28 mouse cellular contexts compared by ENCODE assay signal in genomic region chr12:81849629-81850028, GRCm38 (mm10). TPM values are rescaled to one million over a fixed set of nuclear protein-coding genes. Genes with fewer than 3 reads are reported as not detected.
DNase-seq lines count a peak whose midpoint lies in the region; ATAC-seq and TF ChIP-seq lines count a peak whose summit lies in the region.
"Had no signal": no experiment of that assay in that cellular context is flagged by ENCODE, and none has a peak within 500 bp of the region (broad histone marks: within the 10 kb centered on the region; RNA-seq: fewer than 3 reads in every experiment).

No protein-coding gene starts in this region.

- no peak for TF ChIP-seq CTCF in lung, postnatal 0 days (IDR thresholded peaks at IDR 0.05)

- 0 out of 2 replicates have a peak, but pooled peaks cover 2% of the 10 kb centered on the region for H3K27me3 ChIP-seq in embryonic facial prominence, embryonic 13.5 days
- peaks cover 23% of the 10 kb centered on the region for H3K27me3 ChIP-seq in embryonic facial prominence, embryonic 10.5 days (replicated peaks; ENCODE audit: low read depth, poor library complexity, severe bottlenecking)
- H3K27me3 ChIP-seq in midbrain, embryonic 11.5 days (ENCODE audit: control insufficient read depth, insufficient read depth, low read length), result no peaks in the 10 kb centered on the region; the same call in 1 of the 2 replicates
- H3K27me3 ChIP-seq in midbrain, embryonic 16.5 days (ENCODE audit: control insufficient read depth, insufficient read depth, low read depth, low read length), result no peaks in the 10 kb centered on the region
- no peaks in the 10 kb centered on the region for H3K27me3 ChIP-seq in lung, postnatal 0 days (replicated peaks; ENCODE audit: insufficient read depth, low read length)
- H3K27me3 ChIP-seq in stomach, embryonic 16.5 days (ENCODE audit: control insufficient read depth, insufficient read depth, low read length), result no peaks in the 10 kb centered on the region
- H3K27me3 ChIP-seq in liver, embryonic 11.5 days (replicated peaks; ENCODE audit: control insufficient read depth, insufficient read depth, low read length), result peaks cover 20% of the 10 kb centered on the region
- H3K27me3 ChIP-seq: forebrain, embryonic 15.5 days; heart, embryonic 15.5 days; neural tube, embryonic 13.5 days; Patski had no signal

- H3K9me3 ChIP-seq in embryonic facial prominence, embryonic 13.5 days, result no peaks in the 10 kb centered on the region
- H3K9me3 ChIP-seq in embryonic facial prominence, embryonic 10.5 days, result no peaks in the 10 kb centered on the region
- H3K9me3 ChIP-seq in midbrain, embryonic 11.5 days (ENCODE audit: control insufficient read depth, low read length), result no peaks in the 10 kb centered on the region
- H3K9me3 ChIP-seq in midbrain, embryonic 16.5 days (replicated peaks; ENCODE audit: control insufficient read depth, low read length, poor library complexity, severe bottlenecking), result no peaks in the 10 kb centered on the region
- no peaks in the 10 kb centered on the region for H3K9me3 ChIP-seq in lung, postnatal 0 days (ENCODE audit: low read length)
- H3K9me3 ChIP-seq in stomach, embryonic 16.5 days (replicated peaks; ENCODE audit: control insufficient read depth, low read length), result no peaks in the 10 kb centered on the region
- no peaks in the 10 kb centered on the region for H3K9me3 ChIP-seq in liver, embryonic 11.5 days (ENCODE audit: control insufficient read depth, low read length)
- H3K9me3 ChIP-seq: forebrain, embryonic 10.5 days; forebrain, embryonic 15.5 days; G1E; heart, embryonic 10.5 days; heart, embryonic 15.5 days; liver, embryonic 15.5 days; midbrain, embryonic 12.5 days; neural tube, embryonic 13.5 days had no signal

- 28% methylated on average over 8 of the region's 8 CpGs for WGBS in embryonic facial prominence, embryonic 13.5 days
- WGBS in embryonic facial prominence, embryonic 10.5 days, result 75% methylated on average over 8 of the region's 8 CpGs
- WGBS in midbrain, embryonic 11.5 days, result 68% methylated on average over 8 of the region's 8 CpGs
- 57% methylated on average over 8 of the region's 8 CpGs for WGBS in midbrain, embryonic 16.5 days
- WGBS in lung, postnatal 0 days, result 26% methylated on average over 8 of the region's 8 CpGs
- WGBS in stomach, embryonic 16.5 days, result 40% methylated on average over 8 of the region's 8 CpGs
- 66% methylated on average over 8 of the region's 8 CpGs for WGBS in liver, embryonic 11.5 days

- H3K9ac ChIP-seq in embryonic facial prominence, embryonic 13.5 days, result no peak overlapping the region
- H3K9ac ChIP-seq in midbrain, embryonic 11.5 days (ENCODE audit: low read length), result no peak overlapping the region
- H3K9ac ChIP-seq in midbrain, embryonic 16.5 days (ENCODE audit: low read depth, low read length), result no peak overlapping the region
- H3K9ac ChIP-seq in lung, postnatal 0 days (replicated peaks; ENCODE audit: low read depth), result no peak overlapping the region
- no peak overlapping the region for H3K9ac ChIP-seq in stomach, embryonic 16.5 days (ENCODE audit: low read length)
- H3K9ac ChIP-seq in liver, embryonic 11.5 days (ENCODE audit: low read depth, low read length), result no peak overlapping the region
- H3K9ac ChIP-seq: forebrain, embryonic 15.5 days; heart, embryonic 15.5 days; liver, embryonic 15.5 days; midbrain, embryonic 12.5 days; neural tube, embryonic 13.5 days had no signal

- H3K4me3 ChIP-seq in embryonic facial prominence, embryonic 13.5 days, result no peak overlapping the region
- H3K4me3 ChIP-seq in embryonic facial prominence, embryonic 10.5 days, result no peak overlapping the region
- H3K4me3 ChIP-seq in midbrain, embryonic 11.5 days (ENCODE audit: low read depth, low read length), result no peak overlapping the region
- H3K4me3 ChIP-seq in midbrain, embryonic 16.5 days (ENCODE audit: low read depth, low read length), result no peak overlapping the region
- no peak overlapping the region for H3K4me3 ChIP-seq in lung, postnatal 0 days (ENCODE audit: low read depth, low read length)
- H3K4me3 ChIP-seq in stomach, embryonic 16.5 days (replicated peaks; ENCODE audit: low read length), result no peak overlapping the region
- H3K4me3 ChIP-seq in liver, embryonic 11.5 days (ENCODE audit: low read depth, low read length), result no peak overlapping the region
- H3K4me3 ChIP-seq: forebrain, embryonic 10.5 days; forebrain, embryonic 15.5 days; heart, embryonic 10.5 days; heart, embryonic 15.5 days; liver, embryonic 15.5 days; midbrain, embryonic 12.5 days; neural tube, embryonic 13.5 days had no signal

- ATAC-seq in embryonic facial prominence, embryonic 13.5 days (ENCODE audit: insufficient number of reproducible peaks, insufficient read depth, low FRiP score, low TSS enrichment, low read depth), result no peak
- ATAC-seq in midbrain, embryonic 11.5 days (ENCODE audit: low FRiP score), result no peak
- no peak for ATAC-seq in midbrain, embryonic 16.5 days
- ATAC-seq in lung, postnatal 0 days, result peak; percentile 54
- no peak for ATAC-seq in stomach, embryonic 16.5 days (ENCODE audit: insufficient read depth, low FRiP score)
- ATAC-seq in liver, embryonic 11.5 days (replicated peaks; ENCODE audit: low FRiP score), result no peak
- ATAC-seq: forebrain, embryonic 15.5 days; hindbrain, embryonic 16.5 days; Patski had no signal

- no peak overlapping the region for H3K4me2 ChIP-seq in embryonic facial prominence, embryonic 13.5 days
- H3K4me2 ChIP-seq in midbrain, embryonic 11.5 days, result no peak overlapping the region
- H3K4me2 ChIP-seq in midbrain, embryonic 16.5 days (ENCODE audit: low read length), result no peak overlapping the region
- no peak overlapping the region for H3K4me2 ChIP-seq in lung, postnatal 0 days (replicated peaks; ENCODE audit: low read depth, low read length)
- no peak overlapping the region for H3K4me2 ChIP-seq in stomach, embryonic 16.5 days (ENCODE audit: low read depth, low read length)
- no peak overlapping the region for H3K4me2 ChIP-seq in liver, embryonic 11.5 days
- H3K4me2 ChIP-seq: forebrain, embryonic 15.5 days; heart, embryonic 15.5 days; liver, embryonic 15.5 days; midbrain, embryonic 12.5 days; neural tube, embryonic 13.5 days had no signal

- H3K36me3 ChIP-seq in embryonic facial prominence, embryonic 13.5 days, result no peaks in the 10 kb centered on the region
- H3K36me3 ChIP-seq in embryonic facial prominence, embryonic 10.5 days (replicated peaks), result no peaks in the 10 kb centered on the region
- H3K36me3 ChIP-seq in midbrain, embryonic 11.5 days (ENCODE audit: control insufficient read depth, insufficient read depth, low read length), result no peaks in the 10 kb centered on the region
- no peaks in the 10 kb centered on the region for H3K36me3 ChIP-seq in midbrain, embryonic 16.5 days (ENCODE audit: control insufficient read depth, insufficient read depth, low read length)
- no peaks in the 10 kb centered on the region for H3K36me3 ChIP-seq in lung, postnatal 0 days (ENCODE audit: insufficient read depth, low read length)
- no peaks in the 10 kb centered on the region for H3K36me3 ChIP-seq in stomach, embryonic 16.5 days (ENCODE audit: control insufficient read depth, insufficient read depth, low read length)
- no peaks in the 10 kb centered on the region for H3K36me3 ChIP-seq in liver, embryonic 11.5 days (ENCODE audit: control insufficient read depth, insufficient read depth, low read length)
- H3K36me3 ChIP-seq: forebrain, embryonic 10.5 days; forebrain, embryonic 15.5 days; G1E; heart, embryonic 10.5 days; heart, embryonic 15.5 days; liver, embryonic 15.5 days; midbrain, embryonic 12.5 days; neural tube, embryonic 13.5 days had no signal

- peaks cover 47% of the 10 kb centered on the region for H3K4me1 ChIP-seq in embryonic facial prominence, embryonic 13.5 days
- peaks cover 16% of the 10 kb centered on the region for H3K4me1 ChIP-seq in embryonic facial prominence, embryonic 10.5 days
- peaks cover 4% of the 10 kb centered on the region; the same call in 1 of the 2 replicates for H3K4me1 ChIP-seq in midbrain, embryonic 11.5 days (ENCODE audit: control insufficient read depth, insufficient read depth, low read length)
- H3K4me1 ChIP-seq in midbrain, embryonic 16.5 days (ENCODE audit: control insufficient read depth, insufficient read depth, low read length), result peaks cover 8% of the 10 kb centered on the region
- no peaks in the 10 kb centered on the region for H3K4me1 ChIP-seq in lung, postnatal 0 days (ENCODE audit: insufficient read depth, low read depth, low read length)
- H3K4me1 ChIP-seq in stomach, embryonic 16.5 days (ENCODE audit: control insufficient read depth, insufficient read depth, low read length), result peaks cover 17% of the 10 kb centered on the region; the same call in 1 of the 2 replicates
- H3K4me1 ChIP-seq in liver, embryonic 11.5 days (replicated peaks; ENCODE audit: control insufficient read depth, insufficient read depth, low read length), result peaks cover 4% of the 10 kb centered on the region; the same call in 1 of the 2 replicates
- H3K4me1 ChIP-seq: liver, embryonic 15.5 days had no signal

- peak overlapping the region; percentile 22 for H3K27ac ChIP-seq in embryonic facial prominence, embryonic 13.5 days
- no peak overlapping the region for H3K27ac ChIP-seq in embryonic facial prominence, embryonic 10.5 days (replicated peaks)
- H3K27ac ChIP-seq in midbrain, embryonic 11.5 days (ENCODE audit: low read depth, low read length), result no peak overlapping the region
- H3K27ac ChIP-seq in midbrain, embryonic 16.5 days (ENCODE audit: low read length), result no peak overlapping the region
- H3K27ac ChIP-seq in lung, postnatal 0 days (ENCODE audit: low read length), result no peak overlapping the region
- peak overlapping the region; percentile 9; the same call in 1 of the 2 replicates for H3K27ac ChIP-seq in stomach, embryonic 16.5 days (ENCODE audit: low read length)
- no peak overlapping the region for H3K27ac ChIP-seq in liver, embryonic 11.5 days (ENCODE audit: low read depth, low read length)
- H3K27ac ChIP-seq: forebrain, embryonic 10.5 days; forebrain, embryonic 15.5 days; heart, embryonic 10.5 days; heart, embryonic 15.5 days; liver, embryonic 15.5 days; midbrain, embryonic 12.5 days; neural tube, embryonic 13.5 days had no signal

- no peak for DNase-seq in embryonic facial prominence, embryonic 10.5 days (ENCODE audit: low spot score)
- DNase-seq in midbrain, embryonic 11.5 days (ENCODE audit: low spot score, missing footprints), result peak; percentile 65
- DNase-seq in lung, postnatal 0 days (ENCODE audit: low spot score), result peak; percentile 74
- no peak for DNase-seq in cerebellum, postnatal 36 days
- no peak for DNase-seq in liver, embryonic 11.5 days (ENCODE audit: low spot score)
- DNase-seq: adrenal gland, postnatal 10 days; cerebellum, adult 11 months; cerebellum, adult 9-11 months; gastrocnemius, postnatal 25 days; heart, adult 11 months; kidney, adult 18-20 months; liver; right cerebral cortex, postnatal 14 days; thymus, adult 18-20 months; thymus, postnatal 25 days had no signal

- peak; percentile 54; the same call in 1 of the 2 replicates for TF ChIP-seq EP300 in lung, postnatal 0 days (IDR thresholded peaks at IDR 0.05)

RNA-seq across cellular contexts. Expression of gene Pcnx, which starts 10.2 kb away (rescaled TPM):
- 18.3 and 21.1 TPM in 2 replicates for polyA plus RNA-seq in embryonic facial prominence, embryonic 13.5 days (2015; fragmentation: Nextera tagmentation; extraction: Ambion mirVana)
- polyA plus RNA-seq in embryonic facial prominence, embryonic 10.5 days (2016; fragmentation: Nextera tagmentation; extraction: Ambion mirVana), result 8.0 and 12.5 TPM in 2 replicates
- polyA plus RNA-seq in midbrain, embryonic 11.5 days (2014; fragmentation: Nextera tagmentation; extraction: Ambion mirVana), result 11.4 and 11.9 TPM in 2 replicates
- polyA plus RNA-seq in midbrain, embryonic 16.5 days (2015; fragmentation: Nextera tagmentation; extraction: Ambion mirVana), result 9.9 and 11.3 TPM in 2 replicates
- polyA plus RNA-seq in lung, postnatal 0 days (2015; fragmentation: Nextera tagmentation; extraction: Ambion mirVana), result 12.8 and 13.5 TPM in 2 replicates
- polyA plus RNA-seq in stomach, embryonic 16.5 days (2015; fragmentation: Nextera tagmentation; extraction: Ambion mirVana), result 10.3 and 10.8 TPM in 2 replicates
- polyA plus RNA-seq in liver, embryonic 11.5 days (2014; fragmentation: Nextera tagmentation; extraction: Ambion mirVana), result 7.9 and 9.4 TPM in 2 replicates
- polyA plus RNA-seq: G1E had no signal

Comparison
In these comparisons a context has a peak if more than half of its experiments do, and no peak if none do; other contexts are left out.
1. H3K27ac ChIP-seq: peak in embryonic facial prominence, embryonic 13.5 days (single experiment) and stomach, embryonic 16.5 days (single experiment); none in embryonic facial prominence, embryonic 10.5 days (single experiment), midbrain, embryonic 11.5 days (single experiment), midbrain, embryonic 16.5 days (single experiment), lung, postnatal 0 days (single experiment) and liver, embryonic 11.5 days (single experiment).
2. DNase-seq: peak in midbrain, embryonic 11.5 days (single experiment) and lung, postnatal 0 days (single experiment); none in embryonic facial prominence, embryonic 10.5 days (single experiment), cerebellum, postnatal 36 days (0 of 2) and liver, embryonic 11.5 days (single experiment).